Mouse (Mus musculus) midbrain, embryonic 15.5 days (tissue): ENCODE data around the gene Dbi. TPM values are rescaled to one million over a fixed set of nuclear protein-coding genes. Genes with fewer than 3 reads are reported as not detected.

Experiments
- ATAC-seq: fragments of 200-750 bp; cut with Nextera tagmentation; replicated peaks from 2 replicates; pipeline ENCODE4 v1.8.0; 2017; ENCODE audit warnings: moderate TSS enrichment
- H3K27ac ChIP-seq: fragments of 300-500 bp; sonication (generic); 2 replicates; pipeline ENCODE4 v1.5.1; 2015; ENCODE audit warnings: mild to moderate bottlenecking, inconsistent platforms
- H3K27me3 ChIP-seq: fragments of 300-500 bp; sonication (generic); replicated peaks from 2 replicates; pipeline ENCODE4 v1.6.1; 2015; ENCODE audit warnings: inconsistent platforms
- H3K36me3 ChIP-seq: fragments of 300-500 bp; sonication (generic); replicated peaks from 2 replicates; pipeline ENCODE4 v1.6.1; 2015; ENCODE audit warnings: inconsistent platforms
- H3K4me1 ChIP-seq: fragments of 300-500 bp; sonication (generic); 2 replicates; pipeline ENCODE4 v1.6.1; 2015; ENCODE audit warnings: inconsistent platforms
- H3K4me2 ChIP-seq: fragments of 300-500 bp; sonication (generic); 2 replicates; pipeline ENCODE4 v1.6.1; 2015; ENCODE audit warnings: inconsistent platforms, mild to moderate bottlenecking, moderate library complexity
- H3K4me3 ChIP-seq: fragments of 300-500 bp; sonication (generic); 2 replicates; pipeline ENCODE4 v1.5.1; 2015; ENCODE audit warnings: mild to moderate bottlenecking, inconsistent platforms
- H3K9ac ChIP-seq: fragments of 300-500 bp; sonication (generic); 2 replicates; pipeline ENCODE4 v1.6.1; 2015; ENCODE audit warnings: mild to moderate bottlenecking, inconsistent platforms
- H3K9me3 ChIP-seq: fragments of 300-500 bp; sonication (generic); 2 replicates; pipeline ENCODE4 v1.6.1; 2016; ENCODE audit warnings: inconsistent platforms
- WGBS: fragments of 180-500 bp; shearing (Covaris S2); methylation state at CpG from one replicate; pipeline ENCODE4 v1.1.7; 2015; ENCODE audit warnings: mixed read lengths; 5-methylcytosine and 5-hydroxymethylcytosine counted together
- polyA plus RNA-seq: library from polyadenylated mRNA; unstranded; fragments of >200 nt; fragmentation: Nextera tagmentation; extraction: Ambion mirVana; gene quantifications from 2 replicates; pipeline ENCODE4 v1.2.1, GENCODE M21; 2015

The Dbi gene
- polyA plus RNA-seq, 1 experiment from 2014 or later = 798 TPM

DNA sequence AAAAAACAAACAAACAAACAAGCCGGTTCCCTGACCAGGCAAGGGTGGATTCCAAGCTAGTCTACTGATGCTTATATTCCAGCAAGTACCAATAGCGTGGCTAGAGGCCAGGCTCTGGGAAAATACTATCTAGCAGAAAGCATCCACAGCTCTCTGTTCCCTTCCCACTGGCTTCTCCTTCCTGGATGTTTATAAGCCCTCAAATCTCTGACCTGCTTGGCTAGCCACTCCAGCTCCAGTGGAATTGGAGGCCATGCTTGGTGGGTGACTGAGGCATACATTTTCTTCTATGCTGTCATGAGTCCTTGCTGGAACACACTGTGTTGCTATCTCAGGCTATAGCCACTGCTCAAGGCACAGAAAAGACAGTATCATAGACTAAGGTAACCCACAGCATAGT is 2.0 kb downstream of the Dbi start:
- H3K4me2 ChIP-seq = peak overlapping the region; percentile 77
- peak overlapping the region; percentile 65 for H3K4me3 ChIP-seq

DNA sequence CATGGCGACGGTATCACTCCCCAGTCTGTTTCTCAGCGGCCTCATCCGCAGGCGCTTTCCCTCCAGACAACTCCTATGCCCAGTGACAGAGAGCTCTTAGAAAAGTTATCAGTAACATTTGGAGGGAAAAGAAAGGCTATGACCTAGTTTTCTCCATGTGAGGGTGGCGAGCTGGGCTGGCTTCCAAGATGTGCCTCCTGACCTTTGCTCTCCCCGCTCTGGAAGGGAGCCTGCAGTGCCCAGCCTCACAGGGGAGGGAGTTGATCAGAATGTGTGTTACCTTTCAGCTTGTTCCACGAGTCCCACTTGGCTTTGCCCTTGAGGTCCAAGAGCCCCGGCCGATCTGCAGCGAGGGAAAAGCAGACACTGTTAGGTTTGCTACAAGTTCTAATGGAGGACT is 4.8 kb downstream of the Dbi start:
- Histone ChIP-seq H3K4me3 (no peak overlapping the region), H3K4me1 (peaks cover 13% of the 10 kb centered on the region), H3K27ac (peak overlapping the region; percentile 72), H3K36me3 (peaks cover 16% of the 10 kb centered on the region; the same call in 1 of the 2 replicates), H3K27me3 (no peaks in the 10 kb centered on the region), H3K9me3 (no peaks in the 10 kb centered on the region), H3K4me2 (no peak overlapping the region), H3K9ac (no peak overlapping the region)
- WGBS = 81% methylated on average over 11 of the region's 11 CpGs
- ATAC-seq = no peak

More for the DNA sequence above, 2.0 kb downstream of the Dbi start:
- Histone ChIP-seq H3K36me3 (peaks cover 16% of the 10 kb centered on the region; the same call in 1 of the 2 replicates), H3K4me1 (peaks cover 21% of the 10 kb centered on the region), H3K27ac (no peak overlapping the region), H3K9me3 (no peaks in the 10 kb centered on the region), H3K27me3 (no peaks in the 10 kb centered on the region), H3K9ac (peak overlapping the region; percentile 20)
- no peak for ATAC-seq
- 91% methylated on average over 2 of the region's 2 CpGs for WGBS

DNA sequence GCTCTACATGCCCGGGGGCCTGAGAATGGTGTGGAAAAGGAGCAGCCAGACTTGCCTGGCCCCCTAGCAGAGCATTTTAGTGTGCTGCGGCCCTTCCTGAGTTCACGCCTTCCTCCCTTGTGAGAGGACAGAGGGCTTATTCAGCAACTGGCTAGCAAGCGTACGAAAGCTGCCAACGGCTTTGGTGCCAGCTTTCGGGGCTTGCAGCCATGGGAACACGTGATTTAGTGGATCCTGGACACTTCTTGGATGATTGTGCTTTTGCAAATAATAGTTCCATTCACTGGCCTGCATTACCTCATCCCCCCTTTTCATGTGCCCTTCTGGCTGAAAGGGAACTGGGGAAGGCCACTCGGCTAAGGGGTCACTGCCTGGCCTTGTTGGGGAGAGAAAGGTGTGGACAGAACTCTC is 5.2 kb downstream of the Dbi start:
- peak overlapping the region; percentile 72 for H3K27ac ChIP-seq
- 77% methylated on average over 9 of the region's 9 CpGs for WGBS
- H3K9ac ChIP-seq = no peak overlapping the region
- H3K4me2 ChIP-seq = no peak overlapping the region
- H3K27me3 ChIP-seq = no peaks in the 10 kb centered on the region
- no peaks in the 10 kb centered on the region for H3K9me3 ChIP-seq
- H3K36me3 ChIP-seq = peaks cover 16% of the 10 kb centered on the region; the same call in 1 of the 2 replicates
- H3K4me3 ChIP-seq = no peak overlapping the region
- ATAC-seq = peak; percentile 70
- H3K4me1 ChIP-seq = peaks cover 13% of the 10 kb centered on the region

DNA sequence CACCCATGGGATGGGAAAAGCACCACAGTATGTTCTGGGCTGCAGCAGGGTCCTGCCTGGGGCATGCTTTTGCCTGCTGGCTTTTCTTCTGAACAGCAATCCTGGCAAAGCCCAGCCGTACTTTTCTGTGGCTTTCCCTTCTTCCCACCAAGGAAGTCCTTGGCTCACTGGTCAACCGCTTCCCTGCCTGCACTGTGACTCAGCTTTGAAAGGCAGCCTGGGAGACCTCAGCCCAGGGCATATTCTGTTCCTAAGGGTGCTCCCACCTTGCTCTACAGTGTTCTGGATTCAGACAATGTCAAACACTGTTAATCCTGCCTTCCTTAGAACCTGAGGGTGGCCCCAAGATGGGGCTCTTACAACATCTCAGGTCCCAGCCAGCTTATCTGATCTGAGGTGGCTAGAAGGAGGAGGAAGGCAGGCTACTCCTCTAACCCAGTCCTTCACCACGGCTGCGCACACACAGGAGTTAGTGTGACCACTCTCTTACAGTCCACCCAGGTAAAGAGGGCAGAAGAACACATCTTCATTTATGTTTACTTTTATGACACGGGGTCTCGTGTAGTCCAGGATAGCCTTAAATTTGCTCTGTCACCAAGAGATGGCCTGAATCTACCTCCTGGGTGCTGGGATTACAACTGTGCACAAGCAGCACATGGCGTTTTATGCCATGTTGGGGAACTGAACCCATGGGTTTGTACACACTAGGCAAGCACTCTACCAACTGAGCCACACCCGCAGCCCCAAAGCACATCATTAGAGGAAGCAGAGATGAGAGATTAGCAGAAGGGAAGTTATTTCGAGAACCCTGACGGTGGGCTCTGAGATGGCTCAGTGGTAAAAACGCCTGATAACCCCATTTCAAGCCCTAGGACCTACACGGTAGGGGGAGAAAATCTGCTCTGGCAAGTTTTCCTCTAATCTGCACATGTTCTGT is 8.4 kb downstream of the Dbi start:
- H3K9me3 ChIP-seq = no peaks in the 10 kb centered on the region
- ATAC-seq = no peak
- H3K36me3 ChIP-seq = peaks cover 16% of the 10 kb centered on the region; the same call in 1 of the 2 replicates
- WGBS = 89% methylated on average over 12 of the region's 12 CpGs
- H3K9ac ChIP-seq = no peak overlapping the region
- no peak overlapping the region for H3K4me2 ChIP-seq
- no peaks in the 10 kb centered on the region for H3K4me1 ChIP-seq
- H3K27ac ChIP-seq = no peak overlapping the region
- no peak overlapping the region for H3K4me3 ChIP-seq
- no peaks in the 10 kb centered on the region for H3K27me3 ChIP-seq

DNA sequence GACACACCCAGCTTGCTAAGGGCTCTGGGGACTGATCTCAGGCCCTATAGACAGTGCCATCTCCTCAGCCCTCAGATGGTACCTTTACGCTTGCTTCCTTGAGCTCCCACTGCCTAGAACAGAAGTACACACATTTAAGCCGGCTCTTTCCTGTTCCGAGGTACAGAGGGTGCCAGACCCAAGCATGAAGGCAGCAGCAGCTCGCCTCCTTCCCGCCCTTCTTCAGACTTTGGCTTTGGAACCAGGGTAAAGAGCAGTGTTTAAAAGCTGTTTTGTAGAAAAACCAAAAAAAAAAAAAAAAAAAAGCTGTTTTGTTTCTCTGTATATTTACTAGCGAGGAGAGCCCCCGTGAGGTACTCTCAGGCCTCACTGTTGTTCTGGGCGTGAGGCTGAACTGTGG is 9.1 kb downstream of the Dbi start:
- Histone ChIP-seq H3K9ac (no peak overlapping the region), H3K27me3 (no peaks in the 10 kb centered on the region), H3K36me3 (peaks cover 16% of the 10 kb centered on the region; the same call in 1 of the 2 replicates), H3K9me3 (no peaks in the 10 kb centered on the region), H3K4me3 (no peak overlapping the region), H3K4me1 (no peaks in the 10 kb centered on the region), H3K4me2 (no peak overlapping the region), H3K27ac (no peak overlapping the region)
- ATAC-seq = no peak
- 87% methylated on average over 8 of the region's 8 CpGs for WGBS

DNA sequence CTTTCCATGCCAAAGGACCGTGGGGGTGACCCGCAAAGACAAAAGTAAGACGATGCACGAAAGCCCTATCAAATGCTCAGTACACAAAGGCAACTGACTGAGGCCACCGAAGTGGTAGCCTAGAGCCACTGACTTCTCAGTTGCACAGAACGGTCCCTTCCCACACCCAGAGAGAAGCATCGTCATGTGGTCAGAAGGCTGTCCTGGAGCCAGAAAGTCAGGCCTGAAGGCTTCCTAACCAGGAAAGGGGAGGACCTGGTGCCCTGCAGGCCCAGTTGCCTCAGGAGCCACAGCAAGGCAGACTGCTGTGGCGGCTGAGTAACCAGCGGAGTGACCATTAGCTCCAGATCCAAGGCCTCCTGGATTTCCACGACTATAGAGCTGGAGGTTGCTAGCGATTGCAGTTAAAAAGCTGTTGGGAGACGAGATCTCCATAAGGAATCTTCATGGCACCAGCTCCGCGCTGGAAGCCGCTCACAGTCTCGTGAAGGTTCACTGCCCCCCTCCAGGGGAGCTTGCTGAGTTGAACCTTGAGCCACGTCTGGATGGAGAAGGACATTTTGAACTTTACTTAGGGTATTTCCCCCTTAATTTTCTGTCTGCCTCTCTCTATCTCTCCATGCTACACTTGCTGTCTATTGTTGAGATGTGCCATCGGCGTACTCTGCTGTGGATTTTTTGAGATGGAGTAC is 11.0 kb downstream of the Dbi start:
- Histone ChIP-seq H3K27ac (no peak overlapping the region), H3K9me3 (no peaks in the 10 kb centered on the region), H3K36me3 (peaks cover 8% of the 10 kb centered on the region; the same call in 1 of the 2 replicates), H3K4me1 (no peaks in the 10 kb centered on the region), H3K9ac (no peak overlapping the region), H3K4me2 (no peak overlapping the region), H3K27me3 (no peaks in the 10 kb centered on the region), H3K4me3 (no peak overlapping the region)
- WGBS = 85% methylated on average over 19 of the region's 19 CpGs
- no peak for ATAC-seq

DNA sequence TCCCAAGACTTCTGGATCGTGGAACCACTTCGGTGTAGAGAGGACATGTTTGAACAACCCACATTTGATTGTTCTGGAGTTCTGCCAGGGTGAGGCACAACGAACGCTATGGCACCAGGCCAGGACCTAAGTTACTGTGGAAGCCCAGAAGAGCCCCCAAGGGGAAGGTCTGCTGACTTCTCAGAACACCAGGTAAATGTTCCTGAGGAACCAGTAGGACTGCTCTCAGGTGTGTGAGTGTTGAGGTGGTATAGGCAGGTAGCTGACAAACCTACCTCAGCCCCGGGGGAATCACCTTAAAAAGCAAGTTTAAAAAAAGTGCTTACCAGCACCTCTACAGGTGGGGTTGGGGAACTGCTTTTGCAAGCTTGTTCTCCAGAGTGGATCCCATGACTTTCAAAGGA is 15.3 kb downstream of the Dbi start:
- Histone ChIP-seq H3K27ac (no peak overlapping the region), H3K4me1 (no peaks in the 10 kb centered on the region), H3K9me3 (no peaks in the 10 kb centered on the region), H3K27me3 (no peaks in the 10 kb centered on the region), H3K4me2 (no peak overlapping the region), H3K9ac (no peak overlapping the region), H3K4me3 (no peak overlapping the region), H3K36me3 (no peaks in the 10 kb centered on the region)
- no peak for ATAC-seq
- 76% methylated on average over 5 of the region's 5 CpGs for WGBS

DNA sequence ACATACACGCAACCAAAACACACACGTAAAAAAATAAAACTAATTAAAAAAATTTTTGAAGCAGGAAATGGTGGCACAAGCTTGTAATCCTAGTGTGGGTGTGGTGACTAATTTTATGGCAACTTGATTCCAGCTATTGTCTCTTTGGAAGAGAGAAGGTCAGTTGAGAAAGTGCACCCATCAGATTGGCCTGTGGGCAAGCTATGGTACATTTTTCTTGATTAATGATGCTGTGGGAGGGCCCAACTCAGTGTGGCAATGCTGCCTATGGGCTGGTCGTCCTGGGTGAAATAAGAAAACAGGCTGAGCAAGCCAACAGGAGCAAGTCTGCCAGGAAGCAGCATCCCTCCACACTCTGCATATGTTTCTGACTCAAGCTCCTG is 19.7 kb downstream of the Dbi start:
- Histone ChIP-seq H3K9ac (no peak overlapping the region), H3K4me3 (no peak overlapping the region), H3K27me3 (no peaks in the 10 kb centered on the region), H3K4me1 (no peaks in the 10 kb centered on the region), H3K36me3 (no peaks in the 10 kb centered on the region), H3K9me3 (no peaks in the 10 kb centered on the region), H3K4me2 (no peak overlapping the region), H3K27ac (no peak overlapping the region)
- 88% methylated on average over 3 of the region's 3 CpGs for WGBS
- no peak for ATAC-seq

DNA sequence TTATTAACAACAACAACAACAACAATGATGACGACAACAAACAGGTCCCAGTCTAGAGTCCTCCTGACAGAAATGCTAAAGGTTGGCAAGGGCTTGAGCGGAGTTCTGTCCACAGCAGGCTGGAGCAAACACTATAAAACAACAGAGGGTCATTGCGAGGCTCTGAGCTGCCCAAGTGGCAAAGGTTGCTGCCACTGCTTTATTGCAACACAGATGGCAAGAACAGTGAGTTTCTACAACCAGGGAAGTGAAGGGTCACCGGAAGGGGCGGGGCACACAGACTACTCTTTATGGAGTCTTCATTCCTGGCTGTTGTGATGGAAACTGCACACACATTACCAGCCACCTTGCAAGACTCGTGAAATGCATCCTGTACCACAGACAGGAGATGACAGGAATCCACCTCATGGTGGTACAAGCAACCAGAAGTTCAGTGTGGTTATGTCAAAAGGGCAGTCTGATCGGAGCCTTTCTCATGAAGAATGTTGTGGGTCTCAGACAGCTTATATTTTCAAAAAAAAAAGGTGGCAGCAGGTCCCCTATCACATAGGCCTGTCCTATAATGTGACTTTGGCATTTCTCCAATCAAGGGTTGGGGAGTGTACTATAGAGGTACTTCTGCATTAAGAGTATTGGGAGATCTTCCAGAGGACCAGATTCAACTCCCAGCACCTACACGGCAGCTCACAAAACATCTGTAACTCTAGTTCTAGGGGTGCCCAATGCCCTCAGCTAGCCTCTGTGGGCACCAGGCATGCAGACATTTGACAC is 20.2 kb downstream of the Dbi start:
- Histone ChIP-seq H3K4me1 (no peaks in the 10 kb centered on the region), H3K27ac (no peak overlapping the region), H3K9me3 (no peaks in the 10 kb centered on the region), H3K36me3 (no peaks in the 10 kb centered on the region), H3K9ac (no peak overlapping the region), H3K4me3 (no peak overlapping the region), H3K4me2 (no peak overlapping the region), H3K27me3 (no peaks in the 10 kb centered on the region)
- whole genome bisulfite sequencing = 84% methylated on average over 8 of the region's 8 CpGs
- ATAC-seq = no peak

DNA sequence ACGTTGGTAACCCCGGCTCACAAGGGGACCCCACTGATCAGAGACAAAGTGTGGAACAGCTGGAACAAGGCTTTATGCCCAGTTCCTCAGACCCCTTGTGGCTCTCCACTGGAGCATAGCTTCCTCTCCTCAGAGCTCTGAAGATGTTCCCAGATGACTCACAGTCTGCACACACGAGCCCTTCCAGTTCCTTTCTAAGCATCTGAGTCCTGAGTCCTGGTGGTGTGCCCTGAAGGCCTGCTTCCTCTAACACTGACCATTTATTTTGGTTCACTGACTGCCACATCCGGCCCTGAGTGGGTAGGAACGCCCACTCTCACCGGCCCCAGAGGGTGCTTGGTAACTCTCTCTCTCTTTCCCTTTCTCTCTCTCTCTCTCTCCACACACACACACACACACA is 21.4 kb downstream of the Dbi start:
- Histone ChIP-seq H3K4me2 (no peak overlapping the region), H3K9ac (no peak overlapping the region), H3K27ac (no peak overlapping the region), H3K4me1 (no peaks in the 10 kb centered on the region), H3K36me3 (no peaks in the 10 kb centered on the region), H3K4me3 (no peak overlapping the region), H3K9me3 (no peaks in the 10 kb centered on the region), H3K27me3 (no peaks in the 10 kb centered on the region)
- ATAC-seq = no peak
- WGBS = 70% methylated on average over 6 of the region's 6 CpGs

DNA sequence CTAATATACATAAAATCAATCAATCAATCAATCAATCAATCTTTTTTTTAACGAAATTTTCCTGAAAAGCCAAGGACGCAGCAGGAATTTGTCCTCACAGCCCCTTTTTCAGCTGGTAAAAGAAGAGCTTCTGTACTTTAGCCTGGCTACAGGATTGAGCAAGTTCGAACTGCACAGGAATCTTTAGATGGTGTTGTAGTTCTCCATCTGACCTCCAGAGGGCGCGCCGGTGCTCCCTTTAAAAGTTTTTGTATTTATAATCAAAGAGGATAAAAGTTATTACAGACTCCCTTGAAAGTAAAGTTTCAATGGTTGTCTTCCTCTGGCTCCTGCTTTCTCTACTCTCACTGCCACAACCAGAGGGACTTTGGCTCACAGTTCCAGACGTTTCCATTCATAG is 22.6 kb downstream of the Dbi start:
- Histone ChIP-seq H3K36me3 (no peaks in the 10 kb centered on the region), H3K9me3 (no peaks in the 10 kb centered on the region), H3K4me3 (no peak overlapping the region), H3K9ac (no peak overlapping the region), H3K27me3 (no peaks in the 10 kb centered on the region), H3K4me2 (no peak overlapping the region), H3K4me1 (no peaks in the 10 kb centered on the region), H3K27ac (no peak overlapping the region)
- ATAC-seq = no peak
- WGBS = 14% methylated on average over 7 of the region's 7 CpGs

DNA sequence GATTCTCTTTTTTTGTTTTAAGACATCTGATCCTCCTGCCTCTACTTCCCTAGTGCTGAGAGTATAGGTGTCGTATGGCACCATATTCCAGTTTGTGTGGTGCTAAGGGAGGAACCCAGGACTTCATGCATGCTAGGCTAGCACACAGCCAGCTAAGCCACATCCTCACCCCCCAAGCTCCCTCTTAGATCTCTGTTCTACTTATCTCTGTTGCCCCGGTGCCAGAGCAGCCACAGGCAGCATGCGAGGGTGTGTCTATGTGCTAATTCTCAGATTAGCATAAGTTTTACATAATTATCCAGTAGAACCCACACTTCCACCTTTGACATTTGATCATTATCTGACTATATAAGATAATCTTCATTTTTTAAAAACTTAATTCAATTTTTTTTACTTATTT is 26.0 kb downstream of the Dbi start:
- H3K4me2 ChIP-seq = no peak overlapping the region
- no peak for ATAC-seq
- 60% methylated on average over 3 of the region's 3 CpGs for WGBS

More for the DNA sequence above, 26.0 kb downstream of the Dbi start:
- Histone ChIP-seq H3K27me3 (no peaks in the 10 kb centered on the region), H3K4me1 (no peaks in the 10 kb centered on the region), H3K9ac (no peak overlapping the region), H3K27ac (no peak overlapping the region), H3K36me3 (no peaks in the 10 kb centered on the region), H3K9me3 (no peaks in the 10 kb centered on the region; the same call in 1 of the 2 replicates), H3K4me3 (no peak overlapping the region)
